Mouse (Mus musculus): ENCODE measurements around the gene Mcm10.
"Not testable (repeated sequence)": the region's sequence is repeated elsewhere in the genome, so short reads cannot be mapped to it uniquely, and the experiment has no call there.

The Mcm10 gene

GRCm38 (mm10) chr2:4987388-4988180 is 25.0 kb downstream of the Mcm10 start:
- DNase-seq (ENCODE audit: extremely low read depth, low read depth) = no peak

GRCm38 (mm10) chr2:4986798-4987197 is 25.8 kb downstream of the Mcm10 start:
- DNase-seq (ENCODE audit: extremely low read depth, low read depth) = no peak

- DNase-seq (ENCODE audit: extremely low read depth, low read depth) = no peak
Measured at GRCm38 (mm10) chr2:4985000-4985399, 27.6 kb downstream of the Mcm10 start.

GRCm38 (mm10) chr2:4983987-4984386 is 28.6 kb downstream of the Mcm10 start:
- no peak for DNase-seq (ENCODE audit: extremely low read depth, low read depth)

- DNase-seq (ENCODE audit: extremely low read depth, low read depth) = no peak
Measured at GRCm38 (mm10) chr2:4978091-4978490, 34.5 kb downstream of the Mcm10 start.

- DNase-seq (ENCODE audit: extremely low read depth, low read depth) = no peak
Measured at GRCm38 (mm10) chr2:4975807-4976206, 36.8 kb downstream of the Mcm10 start, which contains the start of gene Ucma. Ucma (plus strand) TSS chr2:4976122.

GRCm38 (mm10) chr2:4969083-4969482 is 43.5 kb downstream of the Mcm10 start:
- DNase-seq (ENCODE audit: extremely low read depth, low read depth) = no peak

GRCm38 (mm10) chr2:4967806-4968205 is 44.8 kb downstream of the Mcm10 start:
- DNase-seq (ENCODE audit: extremely low read depth, low read depth) = no peak

- DNase-seq (ENCODE audit: extremely low read depth, low read depth) = no peak
Measured at GRCm38 (mm10) chr2:4958039-4958438, 54.6 kb downstream of the Mcm10 start.

- no peak for DNase-seq (ENCODE audit: extremely low read depth, low read depth)
Measured at GRCm38 (mm10) chr2:4954216-4954760, 58.3 kb downstream of the Mcm10 start.

- no peak for DNase-seq (ENCODE audit: extremely low read depth, low read depth)
Measured at GRCm38 (mm10) chr2:4950986-4951385, 61.6 kb downstream of the Mcm10 start.

- not testable (repeated sequence) for DNase-seq (ENCODE audit: extremely low read depth, low read depth)
Measured at GRCm38 (mm10) chr2:4949691-4950090, 62.9 kb downstream of the Mcm10 start.

- DNase-seq (ENCODE audit: extremely low read depth, low read depth) = no peak
Measured at GRCm38 (mm10) chr2:4940861-4941260, 71.7 kb downstream of the Mcm10 start.

All from MEL-GATA-1-ER (cell line).